Mouse (Mus musculus) embryonic fibroblast, embryonic 13.5 days (primary cell): ENCODE measurements around the gene Ccdc152.

Source experiments
- CTCF ChIP-seq: IDR thresholded peaks from 2 replicates; pipeline ENCODE4 v1.5.1; 2011; ENCODE audit warnings: mild to moderate bottlenecking, control low read depth, low read length, moderate library complexity, borderline replicate concordance; ENCODE audit not compliant: insufficient read depth
- POLR2A ChIP-seq: IDR thresholded peaks from 2 replicates; pipeline ENCODE4 v1.6.1; 2011; ENCODE audit warnings: low read depth, mild to moderate bottlenecking, control low read depth, low read length, moderate library complexity

GRCm38 (mm10) chr15:3303426-3303825, at the start of gene Ccdc152:
- TF ChIP-seq CTCF (no peak), POLR2A (no peak)
